Mouse (Mus musculus) small intestine, adult 2 months (tissue): ENCODE measurements at regions not wholly inside any gene's neighbourhood (a gene's known extent, or its start where the extent isn't known, plus 50 kb on each side); places are given as distances from the start of the nearest gene placed in this dataset.

ENCODE experiments used
- H3K27ac ChIP-seq: fragments of 200-500 bp; 2 replicates; pipeline ENCODE4 v1.5.1; 2012; ENCODE audit warnings: low read depth, low read length, control low read depth, inconsistent platforms; ENCODE audit not compliant: insufficient read depth
- H3K27me3 ChIP-seq: fragments of 200-500 bp; 2 replicates; pipeline ENCODE4 v1.6.1; 2012; ENCODE audit warnings: mild to moderate bottlenecking, moderate library complexity, low read length, inconsistent platforms; ENCODE audit not compliant: control insufficient read depth, insufficient read depth
- H3K36me3 ChIP-seq: fragments of 200-500 bp; 2 replicates; pipeline ENCODE4 v1.6.1; 2012; ENCODE audit warnings: mild to moderate bottlenecking, low read length, control low read depth, inconsistent platforms; ENCODE audit not compliant: control insufficient read depth, insufficient read depth
- H3K4me1 ChIP-seq: fragments of 200-500 bp; 2 replicates; pipeline ENCODE4 v1.6.1; 2012; ENCODE audit warnings: low read length, inconsistent platforms, mixed read lengths; ENCODE audit not compliant: control insufficient read depth, insufficient read depth, insufficient read length
- H3K4me3 ChIP-seq: fragments of 200-500 bp; 2 replicates; pipeline ENCODE4 v1.5.1; 2012; ENCODE audit warnings: low read depth, mild to moderate bottlenecking, control low read depth, inconsistent platforms, low read length, moderate library complexity
- CTCF ChIP-seq: fragments of 200-500 bp; IDR thresholded peaks from 2 replicates; pipeline ENCODE4 v1.5.1; 2012; ENCODE audit warnings: low read depth, mild to moderate bottlenecking, control low read depth, inconsistent platforms, low read length, moderate library complexity, mixed read lengths; ENCODE audit not compliant: insufficient replicate concordance, insufficient read length; ENCODE audit errors: extremely low read depth
- POLR2A ChIP-seq: fragments of 200-500 bp; IDR thresholded peaks from 2 replicates; pipeline ENCODE4 v1.6.1; 2012; ENCODE audit warnings: low read depth, mild to moderate bottlenecking, control low read depth, inconsistent platforms, low read length, moderate library complexity
- WGBS: fragments of 180-500 bp; shearing (Covaris S2); methylation state at CpG from one replicate; pipeline ENCODE4 v1.1.7; 2018; 5-methylcytosine and 5-hydroxymethylcytosine counted together

- no peak overlapping the region for H3K4me3 ChIP-seq
- no peaks in the 10 kb centered on the region for H3K4me1 ChIP-seq
- H3K27ac ChIP-seq = no peak overlapping the region
- 53% methylated on average over 2 of the region's 2 CpGs for WGBS
- H3K36me3 ChIP-seq = no peaks in the 10 kb centered on the region
- no peak for TF ChIP-seq CTCF
- TF ChIP-seq POLR2A = no peak
- no peaks in the 10 kb centered on the region for H3K27me3 ChIP-seq
These were observed 115.4 kb upstream of the Gm6793 start for GRCm38 (mm10) chr8:112130196-112130595.

- H3K4me1 ChIP-seq = no peaks in the 10 kb centered on the region
- H3K27me3 ChIP-seq = no peaks in the 10 kb centered on the region
- no peak overlapping the region for H3K27ac ChIP-seq
- WGBS = 49% methylated on average over 14 of the region's 14 CpGs
- H3K36me3 ChIP-seq = no peaks in the 10 kb centered on the region
- TF ChIP-seq CTCF (no peak), POLR2A (no peak)
- H3K4me3 ChIP-seq = no peak overlapping the region
These were observed 114.1 kb upstream of the Gm6793 start for GRCm38 (mm10) chr8:112128833-112129518.

- WGBS = 60% methylated on average over 2 of the region's 2 CpGs
- Histone ChIP-seq H3K36me3 (no peaks in the 10 kb centered on the region), H3K27ac (no peak overlapping the region), H3K4me3 (no peak overlapping the region), H3K27me3 (no peaks in the 10 kb centered on the region), H3K4me1 (no peaks in the 10 kb centered on the region)
- TF ChIP-seq POLR2A (no peak), CTCF (no peak)
These were observed 97.1 kb upstream of the Gm6793 start for GRCm38 (mm10) chr8:112111950-112112349.

GRCm38 (mm10) chr8:112097883-112098635, 83.2 kb upstream of the Gm6793 start:
- no peaks in the 10 kb centered on the region for H3K36me3 ChIP-seq
- no peaks in the 10 kb centered on the region for H3K27me3 ChIP-seq
- H3K27ac ChIP-seq = no peak overlapping the region
- H3K4me1 ChIP-seq = no peaks in the 10 kb centered on the region
- 73% methylated on average over 10 of the region's 10 CpGs for WGBS
- no peak overlapping the region for H3K4me3 ChIP-seq
- no peak for TF ChIP-seq CTCF
- TF ChIP-seq POLR2A = no peak

- H3K4me1 ChIP-seq = no peaks in the 10 kb centered on the region
- H3K27me3 ChIP-seq = no peaks in the 10 kb centered on the region
- TF ChIP-seq CTCF (no peak), POLR2A (no peak)
- no peak overlapping the region for H3K4me3 ChIP-seq
- H3K36me3 ChIP-seq = no peaks in the 10 kb centered on the region
- 84% methylated on average over 2 of the region's 2 CpGs for WGBS
- no peak overlapping the region for H3K27ac ChIP-seq
These were observed 80.0 kb upstream of the Gm6793 start for GRCm38 (mm10) chr8:112094881-112095280.

- Histone ChIP-seq H3K27me3 (no peaks in the 10 kb centered on the region), H3K4me3 (no peak overlapping the region), H3K36me3 (no peaks in the 10 kb centered on the region), H3K4me1 (no peaks in the 10 kb centered on the region), H3K27ac (no peak overlapping the region)
- TF ChIP-seq POLR2A (no peak), CTCF (no peak)
- 49% methylated on average over 7 of the region's 7 CpGs for WGBS
These were observed 78.7 kb upstream of the Gm6793 start for GRCm38 (mm10) chr8:112093554-112093953.

- 76% methylated on average over 3 of the region's 3 CpGs for WGBS
- Histone ChIP-seq H3K36me3 (no peaks in the 10 kb centered on the region), H3K27ac (no peak overlapping the region), H3K27me3 (no peaks in the 10 kb centered on the region), H3K4me3 (no peak overlapping the region), H3K4me1 (no peaks in the 10 kb centered on the region)
- no peak for TF ChIP-seq CTCF
- no peak for TF ChIP-seq POLR2A
These were observed 78.0 kb upstream of the Gm6793 start for GRCm38 (mm10) chr8:112092831-112093230.
